Mouse (Mus musculus): ENCODE results near the gene Cep164. TPM values are rescaled to one million over a fixed set of nuclear protein-coding genes. Genes with fewer than 3 reads are reported as not detected.
A peak's percentile ranks its signal among the peaks of the same experiment; 100 is the strongest.
"Not testable (repeated sequence)": the region's sequence is repeated elsewhere in the genome, so short reads cannot be mapped to it uniquely, and the experiment has no call there.

Gene Cep164
- polyA plus RNA-seq, 1 experiment from 2014 or later, result 19.0 TPM

DNA sequence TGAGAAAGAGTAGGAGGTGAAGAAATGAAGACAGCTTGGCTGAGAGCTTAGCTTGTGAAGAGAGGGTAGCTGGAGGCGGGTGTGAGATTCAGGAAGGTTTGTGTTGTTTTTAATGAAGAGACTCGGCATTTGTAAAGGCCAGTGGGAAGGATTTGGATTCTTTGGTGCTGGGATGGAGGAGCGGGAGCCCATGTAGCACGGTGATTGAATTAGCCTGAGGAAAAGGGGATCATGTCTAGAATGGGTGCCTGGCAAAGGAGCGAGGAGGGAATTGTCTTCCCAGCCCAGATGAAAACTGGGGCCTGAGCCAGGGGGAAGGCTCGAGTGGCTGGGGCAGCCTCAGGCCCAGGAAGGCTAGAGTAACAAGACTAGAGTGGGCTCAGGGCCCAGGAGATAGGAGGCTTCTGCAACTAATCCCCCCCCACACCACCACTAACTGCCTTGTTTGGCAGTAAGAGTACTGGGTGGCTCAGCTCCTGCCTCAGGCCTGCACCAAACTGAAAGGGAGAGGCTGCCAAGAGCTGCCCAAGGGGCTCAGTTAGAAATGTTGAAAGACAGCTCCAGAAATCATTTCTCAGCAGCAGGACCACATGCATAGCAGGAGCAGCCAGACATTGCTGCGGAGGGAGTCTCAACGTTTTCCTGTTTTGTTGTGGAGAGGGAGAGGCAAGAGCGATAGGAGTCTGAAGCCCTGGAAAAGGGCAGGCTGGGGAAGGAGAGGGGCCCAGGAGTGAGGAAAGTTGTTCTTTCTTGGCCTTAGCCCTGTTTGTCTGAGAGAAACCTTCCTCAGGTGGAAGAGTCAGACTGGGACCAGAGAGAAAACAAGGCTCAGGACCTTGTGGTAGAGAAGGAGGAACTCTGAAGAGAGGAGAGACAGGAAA lies 21.3 kb upstream of the Cep164 start:
- ATAC-seq (ENCODE audit: insufficient number of reproducible peaks, low FRiP score), result peak; percentile 43; the same call in 1 of the 2 replicates
- Histone ChIP-seq H3K9ac (0 out of 2 replicates have a peak overlapping the region, but pooled peaks have one; percentile 6), H3K27ac (ENCODE audit: poor library complexity, severe bottlenecking) (peak overlapping the region; percentile 77)

GRCm38 (mm10) chr9:45846891-45847460 lies 18.5 kb upstream of the Cep164 start:
- Histone ChIP-seq H3K4me3 (no peak overlapping the region), H3K27me3 (replicated peaks) (no peaks in the 10 kb centered on the region), H3K9me3 (replicated peaks) (no peaks in the 10 kb centered on the region), H3K27ac (ENCODE audit: poor library complexity, severe bottlenecking) (no peak overlapping the region), H3K9ac (no peak overlapping the region), H3K36me3 (0 out of 2 replicates have a peak, but pooled peaks cover 4% of the 10 kb centered on the region), H3K4me1 (replicated peaks) (peaks cover 34% of the 10 kb centered on the region), H3K4me2 (no peak overlapping the region)
- ATAC-seq (ENCODE audit: insufficient number of reproducible peaks, low FRiP score), result no peak
- 82% methylated on average over 5 of the region's 5 CpGs for whole genome bisulfite sequencing

More for the DNA sequence above, 21.3 kb upstream of the Cep164 start:
- 58% methylated on average over 9 of the region's 9 CpGs for WGBS
- H3K4me1 ChIP-seq (replicated peaks), result peaks cover 38% of the 10 kb centered on the region
- H3K36me3 ChIP-seq, result peaks cover 21% of the 10 kb centered on the region
- H3K27me3 ChIP-seq (replicated peaks), result no peaks in the 10 kb centered on the region
- no peaks in the 10 kb centered on the region for H3K9me3 ChIP-seq (replicated peaks)
- H3K4me3 ChIP-seq, result no peak overlapping the region
- H3K4me2 ChIP-seq, result no peak overlapping the region

DNA sequence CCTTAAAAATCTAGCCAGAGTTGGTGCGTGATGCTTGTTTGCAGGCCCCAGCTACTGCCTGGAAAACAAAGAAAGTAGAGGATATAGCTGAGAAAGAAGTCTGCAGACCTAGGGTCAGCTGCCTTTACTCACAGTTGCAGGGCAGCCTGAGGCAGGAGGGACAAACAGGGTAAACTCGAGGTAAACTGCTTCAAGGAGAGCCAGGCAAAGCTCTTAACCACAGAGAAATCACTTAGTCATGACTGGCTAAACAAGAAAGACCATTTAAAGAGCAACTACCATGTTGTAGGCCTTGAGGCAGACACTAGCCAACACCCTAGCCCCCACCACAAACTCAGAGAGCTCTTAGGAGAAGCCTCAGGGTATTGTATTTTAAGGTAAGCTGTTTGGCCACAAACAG lies 17.7 kb upstream of the Cep164 start:
- not testable (repeated sequence) for H3K9ac ChIP-seq; H3K36me3 ChIP-seq; H3K4me3 ChIP-seq; ATAC-seq (ENCODE audit: insufficient number of reproducible peaks, low FRiP score); H3K27ac ChIP-seq (ENCODE audit: poor library complexity, severe bottlenecking); H3K9me3 ChIP-seq (replicated peaks); H3K27me3 ChIP-seq (replicated peaks); H3K4me2 ChIP-seq
- WGBS, result 73% methylated on average over 2 of the region's 2 CpGs
- H3K4me1 ChIP-seq (replicated peaks), result peaks cover 31% of the 10 kb centered on the region

DNA sequence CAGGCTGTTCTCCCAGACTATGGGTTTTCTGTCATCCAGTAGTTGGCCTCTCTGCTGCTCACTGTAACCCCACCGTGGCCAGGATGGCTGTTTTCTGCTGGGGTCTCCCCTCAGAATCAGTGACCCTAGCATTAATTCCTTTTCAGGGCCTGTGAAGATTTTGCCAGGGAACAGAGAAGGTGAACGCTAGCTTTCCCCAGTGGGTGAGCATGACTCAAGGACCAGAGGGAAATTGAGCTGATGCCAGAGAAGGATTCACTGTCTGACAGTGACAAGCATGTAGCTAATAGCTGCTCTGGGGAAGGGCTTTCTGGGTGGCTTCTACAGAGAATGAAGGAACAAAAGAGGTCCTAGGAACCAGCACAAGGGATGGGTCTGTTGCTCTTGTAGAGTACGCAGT lies 17.1 kb upstream of the Cep164 start:
- H3K4me3 ChIP-seq, result no peak overlapping the region
- H3K27ac ChIP-seq (ENCODE audit: poor library complexity, severe bottlenecking), result no peak overlapping the region
- no peak overlapping the region for H3K9ac ChIP-seq
- H3K9me3 ChIP-seq (replicated peaks), result no peaks in the 10 kb centered on the region
- peaks cover 31% of the 10 kb centered on the region for H3K4me1 ChIP-seq (replicated peaks)
- H3K36me3 ChIP-seq, result 0 out of 2 replicates have a peak, but pooled peaks cover 4% of the 10 kb centered on the region
- WGBS, result 88% methylated on average over 3 of the region's 3 CpGs
- ATAC-seq (ENCODE audit: insufficient number of reproducible peaks, low FRiP score), result no peak
- H3K4me2 ChIP-seq, result no peak overlapping the region
- H3K27me3 ChIP-seq (replicated peaks), result no peaks in the 10 kb centered on the region

DNA sequence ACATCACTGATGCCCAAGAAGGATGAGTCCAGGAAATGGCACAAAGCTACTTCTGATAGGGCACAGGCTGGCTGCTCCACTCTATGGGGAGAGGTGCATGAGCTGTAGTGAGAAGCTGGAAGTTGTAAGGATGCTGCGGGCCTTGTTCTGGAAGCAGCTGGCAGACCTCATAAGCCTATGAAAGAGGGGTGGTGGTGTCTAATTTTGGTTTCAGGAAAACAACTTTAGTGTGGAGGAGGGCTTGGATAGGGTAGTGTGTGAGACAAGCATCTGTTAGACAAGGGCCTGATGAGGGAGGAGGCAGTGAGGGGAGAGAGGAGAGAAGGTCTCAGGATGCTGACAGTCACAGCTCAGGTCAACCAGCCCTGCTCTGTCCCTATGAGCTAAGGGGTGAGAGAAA lies 15.3 kb upstream of the Cep164 start:
- WGBS, result 87% methylated on average over 1 of the region's 1 CpGs
- peaks cover 26% of the 10 kb centered on the region for H3K4me1 ChIP-seq (replicated peaks)
- no peak for ATAC-seq (ENCODE audit: insufficient number of reproducible peaks, low FRiP score)

DNA sequence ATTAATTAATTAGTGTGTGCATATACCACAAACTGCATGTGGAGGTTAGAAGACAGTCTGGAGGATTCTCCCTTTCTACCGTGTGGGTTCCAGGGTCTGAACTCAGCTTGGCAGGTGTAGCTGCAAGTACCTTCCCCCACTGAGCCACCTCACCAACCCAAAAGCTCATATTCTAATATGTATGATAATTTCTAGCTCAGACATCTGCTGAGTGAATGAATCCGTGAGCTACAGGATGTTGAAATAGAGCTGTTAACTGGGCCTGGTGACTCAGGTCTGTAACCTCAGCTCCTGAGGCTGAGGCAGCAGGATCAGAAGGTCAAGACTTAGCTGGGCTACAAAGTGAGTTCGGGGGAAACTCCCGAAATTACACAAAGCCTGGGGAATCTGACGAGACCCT lies 14.5 kb upstream of the Cep164 start:
- Histone ChIP-seq H3K9ac (no peak overlapping the region), H3K27ac (ENCODE audit: poor library complexity, severe bottlenecking) (no peak overlapping the region)
- WGBS, result 85% methylated on average over 5 of the region's 5 CpGs

More for the DNA sequence above, 15.3 kb upstream of the Cep164 start:
- Histone ChIP-seq H3K4me2 (no peak overlapping the region), H3K27ac (ENCODE audit: poor library complexity, severe bottlenecking) (no peak overlapping the region), H3K9me3 (replicated peaks) (no peaks in the 10 kb centered on the region), H3K9ac (no peak overlapping the region), H3K4me3 (no peak overlapping the region), H3K36me3 (0 out of 2 replicates have a peak, but pooled peaks cover 4% of the 10 kb centered on the region), H3K27me3 (replicated peaks) (no peaks in the 10 kb centered on the region)

DNA sequence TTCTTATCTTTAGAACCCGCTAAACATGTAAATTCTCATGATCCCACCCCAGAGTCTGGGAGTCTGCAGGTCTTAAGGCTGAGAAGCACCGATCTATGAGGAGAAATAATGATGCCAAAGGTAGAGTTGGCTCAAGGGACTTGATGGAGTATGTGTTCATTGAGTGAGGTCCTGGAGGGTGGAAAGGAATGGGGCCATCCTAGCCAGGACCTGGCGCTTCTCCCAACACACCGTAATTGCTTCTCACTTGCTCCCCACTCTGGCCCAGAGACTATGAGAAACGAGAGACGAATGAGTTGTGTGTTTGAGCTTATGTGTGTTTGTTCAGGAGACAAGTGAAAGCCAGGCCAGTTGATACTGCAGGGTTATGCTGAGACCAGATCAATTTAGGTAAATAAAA lies 13.0 kb upstream of the Cep164 start:
- Histone ChIP-seq H3K27me3 (replicated peaks) (no peaks in the 10 kb centered on the region), H3K27ac (ENCODE audit: poor library complexity, severe bottlenecking) (no peak overlapping the region), H3K4me1 (replicated peaks) (peaks cover 20% of the 10 kb centered on the region), H3K36me3 (0 out of 2 replicates have a peak, but pooled peaks cover 4% of the 10 kb centered on the region), H3K9me3 (replicated peaks) (no peaks in the 10 kb centered on the region), H3K4me3 (no peak overlapping the region), H3K4me2 (no peak overlapping the region), H3K9ac (no peak overlapping the region)
- no peak for ATAC-seq (ENCODE audit: insufficient number of reproducible peaks, low FRiP score)
- 81% methylated on average over 6 of the region's 6 CpGs for WGBS

More for the DNA sequence above, 14.5 kb upstream of the Cep164 start:
- Histone ChIP-seq H3K9me3 (replicated peaks) (no peaks in the 10 kb centered on the region), H3K27me3 (replicated peaks) (no peaks in the 10 kb centered on the region), H3K4me1 (replicated peaks) (peaks cover 20% of the 10 kb centered on the region), H3K36me3 (0 out of 2 replicates have a peak, but pooled peaks cover 4% of the 10 kb centered on the region), H3K4me2 (no peak overlapping the region), H3K4me3 (no peak overlapping the region)
- no peak for ATAC-seq (ENCODE audit: insufficient number of reproducible peaks, low FRiP score)

- ATAC-seq (ENCODE audit: insufficient number of reproducible peaks, low FRiP score), result no peak
- Histone ChIP-seq H3K9ac (0 out of 2 replicates have a peak overlapping the region, but pooled peaks have one; percentile 93), H3K4me1 (replicated peaks) (peaks cover 20% of the 10 kb centered on the region), H3K36me3 (0 out of 2 replicates have a peak, but pooled peaks cover 3% of the 10 kb centered on the region), H3K27me3 (replicated peaks) (no peaks in the 10 kb centered on the region), H3K27ac (ENCODE audit: poor library complexity, severe bottlenecking) (no peak overlapping the region), H3K4me3 (peak overlapping the region; percentile 92), H3K9me3 (replicated peaks) (no peaks in the 10 kb centered on the region), H3K4me2 (peak overlapping the region; percentile 98)
- WGBS, result 55% methylated on average over 5 of the region's 5 CpGs
Measured at GRCm38 (mm10) chr9:45840331-45840730, 11.8 kb upstream of the Cep164 start.

DNA sequence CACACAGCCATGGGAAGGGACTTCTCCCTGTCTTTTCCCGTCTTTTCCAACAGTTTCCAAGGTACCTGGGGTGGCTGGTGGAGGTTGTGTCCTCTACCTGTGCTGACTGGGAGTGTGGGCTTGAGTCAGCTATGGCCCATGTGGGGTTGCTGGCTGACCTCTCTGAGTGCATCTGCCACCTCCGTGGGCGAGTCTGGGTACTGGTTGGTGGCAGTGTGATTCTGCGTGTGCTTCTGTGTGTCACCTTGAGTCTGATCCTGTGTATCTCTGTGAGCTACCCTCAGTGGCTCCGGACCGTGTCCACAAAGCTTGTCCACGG lies 11.4 kb upstream of the Cep164 start:
- H3K27me3 ChIP-seq (replicated peaks), result no peaks in the 10 kb centered on the region
- peak overlapping the region; percentile 92 for H3K4me3 ChIP-seq
- 59% methylated on average over 7 of the region's 7 CpGs for WGBS
- H3K36me3 ChIP-seq, result no peaks in the 10 kb centered on the region
- 0 out of 2 replicates have a peak, but pooled peaks have one; percentile 1 for ATAC-seq (ENCODE audit: insufficient number of reproducible peaks, low FRiP score)
- H3K4me1 ChIP-seq (replicated peaks), result peaks cover 20% of the 10 kb centered on the region
- H3K27ac ChIP-seq (ENCODE audit: poor library complexity, severe bottlenecking), result no peak overlapping the region
- H3K4me2 ChIP-seq, result peak overlapping the region; percentile 98
- peak overlapping the region; percentile 93; the same call in 1 of the 2 replicates for H3K9ac ChIP-seq
- no peaks in the 10 kb centered on the region for H3K9me3 ChIP-seq (replicated peaks)

- H3K4me1 ChIP-seq (replicated peaks), result peaks cover 20% of the 10 kb centered on the region
- H3K9ac ChIP-seq, result peak overlapping the region; percentile 93
- WGBS, result 7% methylated on average over 17 of the region's 17 CpGs
- ATAC-seq (ENCODE audit: insufficient number of reproducible peaks, low FRiP score), result peak; percentile 56; the same call in 1 of the 2 replicates
- H3K27me3 ChIP-seq (replicated peaks), result no peaks in the 10 kb centered on the region
- peak overlapping the region; percentile 26; the same call in 1 of the 2 replicates for H3K27ac ChIP-seq (ENCODE audit: poor library complexity, severe bottlenecking)
- peak overlapping the region; percentile 98 for H3K4me2 ChIP-seq
- no peaks in the 10 kb centered on the region for H3K36me3 ChIP-seq
- peak overlapping the region; percentile 92 for H3K4me3 ChIP-seq
- no peaks in the 10 kb centered on the region for H3K9me3 ChIP-seq (replicated peaks)
Measured at GRCm38 (mm10) chr9:45839139-45839981, 10.9 kb upstream of the Cep164 start.
